Mouse (Mus musculus): ENCODE results near the gene Txndc2.

Txndc2 gene

GRCm38 (mm10) chr17:65613463-65614412, 28.2 kb downstream of the Txndc2 start, which contains the start of gene Vapa:
Vapa (minus strand) TSS chr17:65613555.
- in situ Hi-C loops (cut with MboI; ENCODE audit: unreplicated experiment in 2 of 2): loop anchor here (25.0 kb wide), 2 partner anchors 174 to 499 kb away; partner anchors contain the start of genes Ppp4r1 (in 2 of the 2), Ddx11 (in 1 of the 2), Ndufv2 (in 1 of the 2) and Washc1 (in 1 of the 2)

GRCm38 (mm10) chr17:65613142-65613462, 28.9 kb downstream of the Txndc2 start:
- in situ Hi-C loops (cut with MboI; ENCODE audit: unreplicated experiment in 2 of 2): loop anchor here (25.0 kb wide), 2 partner anchors 174 to 499 kb away; partner anchors contain the start of genes Ppp4r1 (in 2 of the 2), Ddx11 (in 1 of the 2), Ndufv2 (in 1 of the 2) and Washc1 (in 1 of the 2)

GRCm38 (mm10) chr17:65612391-65613141, 29.4 kb downstream of the Txndc2 start:
- in situ Hi-C loops (cut with MboI; ENCODE audit: unreplicated experiment in 2 of 2): loop anchor here (25.0 kb wide), 2 partner anchors 175 to 500 kb away; partner anchors contain the start of genes Ppp4r1 (in 2 of the 2), Ddx11 (in 1 of the 2), Ndufv2 (in 1 of the 2) and Washc1 (in 1 of the 2)

- in situ Hi-C loops (cut with MboI; ENCODE audit: unreplicated experiment in 2 of 2): loop anchor here (25.0 kb wide), 2 partner anchors 176 to 501 kb away; partner anchors contain the start of genes Ppp4r1 (in 2 of the 2), Ddx11 (in 1 of the 2), Ndufv2 (in 1 of the 2) and Washc1 (in 1 of the 2)
These were observed 30.2 kb downstream of the Txndc2 start for GRCm38 (mm10) chr17:65611721-65612120.

- in situ Hi-C loops (cut with MboI; ENCODE audit: unreplicated experiment in 2 of 2): loop anchor here (25.0 kb wide), 2 partner anchors 179 to 504 kb away; partner anchors contain the start of genes Ppp4r1 (in 2 of the 2), Ddx11 (in 1 of the 2), Ndufv2 (in 1 of the 2) and Washc1 (in 1 of the 2)
These were observed 33.2 kb downstream of the Txndc2 start for GRCm38 (mm10) chr17:65608743-65609142.

DNA sequence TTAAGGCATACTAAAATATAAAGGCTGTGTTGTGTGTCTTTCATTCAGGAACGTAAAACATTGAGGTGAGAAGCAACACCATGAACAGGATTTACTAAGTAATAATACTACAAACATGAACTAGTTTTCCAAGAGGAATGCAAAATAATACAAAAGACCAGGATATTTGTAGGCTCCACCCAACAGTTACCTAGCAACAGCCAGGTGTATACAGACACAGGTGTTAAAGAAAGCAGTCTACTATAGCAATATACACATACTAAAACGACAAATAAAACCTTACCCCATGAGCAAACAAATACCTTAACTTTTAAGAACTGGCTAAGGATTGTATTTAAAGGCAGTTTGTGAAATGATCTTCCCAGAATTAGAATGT, 33.7 kb downstream of the Txndc2 start:
- in situ Hi-C loops (cut with MboI; ENCODE audit: unreplicated experiment in 2 of 2): loop anchor here (25.0 kb wide), 2 partner anchors 179 to 504 kb away; partner anchors contain the start of genes Ppp4r1 (in 2 of the 2), Ddx11 (in 1 of the 2), Ndufv2 (in 1 of the 2) and Washc1 (in 1 of the 2)

GRCm38 (mm10) chr17:65607574-65608311, 34.2 kb downstream of the Txndc2 start:
- in situ Hi-C loops (cut with MboI; ENCODE audit: unreplicated experiment in 2 of 2): loop anchor here (25.0 kb wide), 2 partner anchors 180 to 505 kb away; partner anchors contain the start of genes Ppp4r1 (in 2 of the 2), Ddx11 (in 1 of the 2), Ndufv2 (in 1 of the 2) and Washc1 (in 1 of the 2)

DNA sequence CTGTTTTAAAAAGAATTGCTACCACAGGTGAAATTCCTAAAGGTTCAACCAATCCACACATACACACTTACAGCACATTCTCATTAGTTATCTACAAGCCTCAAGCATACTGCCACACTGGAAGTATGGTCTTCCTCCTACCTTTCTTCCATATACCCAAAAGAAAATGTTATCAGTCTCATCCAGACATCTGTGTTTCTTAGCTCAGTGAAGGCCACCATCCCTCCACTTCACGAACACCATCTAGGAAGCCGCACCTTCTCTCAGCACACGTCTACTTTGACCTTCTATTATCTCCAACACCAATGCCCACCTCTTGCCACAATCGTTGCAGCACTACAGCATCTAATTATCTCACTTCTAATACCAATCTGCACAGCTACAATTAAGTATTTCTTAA, 36.0 kb downstream of the Txndc2 start:
- in situ Hi-C loops (cut with MboI; ENCODE audit: unreplicated experiment in 2 of 2): loop anchor here (25.0 kb wide), 2 partner anchors 181 to 506 kb away; partner anchors contain the start of genes Ppp4r1 (in 2 of the 2), Ddx11 (in 1 of the 2), Ndufv2 (in 1 of the 2) and Washc1 (in 1 of the 2)

DNA sequence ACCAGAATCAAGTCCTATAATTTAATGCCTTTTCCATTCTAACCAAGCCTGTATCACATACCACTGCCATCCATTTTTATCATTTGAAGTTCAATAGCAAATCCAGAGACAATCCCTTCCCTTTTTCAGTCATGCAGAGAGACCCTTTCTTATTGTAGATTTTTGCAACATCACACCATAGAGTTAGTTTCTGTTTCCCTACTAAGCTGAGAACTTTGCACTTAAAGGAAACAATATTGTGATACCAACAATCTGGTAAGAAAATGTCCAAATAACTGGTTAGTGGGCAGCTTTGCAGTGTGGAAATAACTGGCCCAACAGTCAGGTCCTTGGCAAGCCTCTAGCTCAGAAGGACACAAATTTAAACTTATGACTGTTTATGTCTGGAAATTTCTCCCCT, 37.1 kb downstream of the Txndc2 start:
- in situ Hi-C loops (cut with MboI; ENCODE audit: unreplicated experiment in 2 of 2): loop anchor here (25.0 kb wide), 2 partner anchors 182 to 507 kb away; partner anchors contain the start of genes Ppp4r1 (in 2 of the 2), Ddx11 (in 1 of the 2), Ndufv2 (in 1 of the 2) and Washc1 (in 1 of the 2)

GRCm38 (mm10) chr17:65604315-65604714, 37.7 kb downstream of the Txndc2 start:
- in situ Hi-C loops (cut with MboI; ENCODE audit: unreplicated experiment in 2 of 2): loop anchor here (25.0 kb wide), 2 partner anchors 183 to 508 kb away; partner anchors contain the start of genes Ppp4r1 (in 2 of the 2), Ddx11 (in 1 of the 2), Ndufv2 (in 1 of the 2) and Washc1 (in 1 of the 2)

- in situ Hi-C loops (cut with MboI; ENCODE audit: unreplicated experiment in 2 of 2): no loop called here
These were observed 44.0 kb downstream of the Txndc2 start for GRCm38 (mm10) chr17:65597857-65598486.

DNA sequence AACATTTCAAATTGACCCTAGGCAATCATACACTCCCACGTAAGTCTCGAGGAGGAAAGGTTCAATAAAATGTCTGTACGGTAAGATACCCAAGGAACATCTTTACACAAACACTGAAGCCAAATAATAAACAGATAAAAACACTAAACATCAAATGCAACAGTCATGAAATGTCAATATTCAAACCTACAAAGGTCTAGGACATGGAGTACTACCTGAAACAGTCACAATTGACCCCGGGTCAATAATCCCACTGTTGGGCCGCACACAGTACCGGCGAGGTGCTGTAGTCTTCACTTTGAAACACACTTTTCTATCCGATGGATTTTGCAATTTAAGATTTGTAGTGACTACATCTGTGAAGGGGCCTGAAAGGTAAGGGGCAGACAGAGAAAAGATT, 47.3 kb downstream of the Txndc2 start:
- in situ Hi-C loops (cut with MboI; ENCODE audit: unreplicated experiment in 2 of 2): no loop called here

Data from v-Abl transformed pro-B cells (cell line).